Mouse (Mus musculus) kidney, adult 11 months (tissue): Measurements from ENCODE around the gene Mettl23.
"Not testable (repeated sequence)": the region's sequence is repeated elsewhere in the genome, so short reads cannot be mapped to it uniquely, and the experiment has no call there.

Experiments
- DNase-seq: peaks from one replicate; pipeline ENCODE4 v3.0.0; 2022

The Mettl23 gene

DNA sequence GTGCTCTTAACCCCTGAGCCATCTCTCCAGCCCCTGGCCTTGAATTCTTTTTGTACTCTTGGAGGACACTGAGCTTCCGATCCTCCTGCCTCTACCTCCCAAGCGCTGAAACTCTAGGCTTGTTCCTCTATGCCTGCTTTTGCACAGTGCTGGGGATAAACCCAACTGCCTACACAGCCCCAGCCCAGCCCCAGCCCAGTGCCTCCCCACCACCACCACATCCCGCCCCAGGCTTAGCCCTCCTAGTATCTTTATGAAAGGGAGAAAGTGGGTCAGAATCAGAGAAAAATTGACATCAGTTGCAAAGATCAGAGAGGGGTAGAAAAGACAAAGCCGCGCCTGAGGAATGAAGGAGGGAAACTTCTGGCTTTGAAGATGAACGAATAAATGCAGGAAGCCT, 41.0 kb downstream of the Mettl23 start:
- no peak for DNase-seq

GRCm38 (mm10) chr11:116885275-116886151, 42.4 kb downstream of the Mettl23 start:
- DNase-seq = peak; percentile 76

- DNase-seq = no peak
Measured at GRCm38 (mm10) chr11:116887136-116887535, 44.1 kb downstream of the Mettl23 start.

GRCm38 (mm10) chr11:116893532-116894442, 50.7 kb downstream of the Mettl23 start:
- DNase-seq = no peak

GRCm38 (mm10) chr11:116895402-116895801, 52.3 kb downstream of the Mettl23 start:
- no peak for DNase-seq

DNA sequence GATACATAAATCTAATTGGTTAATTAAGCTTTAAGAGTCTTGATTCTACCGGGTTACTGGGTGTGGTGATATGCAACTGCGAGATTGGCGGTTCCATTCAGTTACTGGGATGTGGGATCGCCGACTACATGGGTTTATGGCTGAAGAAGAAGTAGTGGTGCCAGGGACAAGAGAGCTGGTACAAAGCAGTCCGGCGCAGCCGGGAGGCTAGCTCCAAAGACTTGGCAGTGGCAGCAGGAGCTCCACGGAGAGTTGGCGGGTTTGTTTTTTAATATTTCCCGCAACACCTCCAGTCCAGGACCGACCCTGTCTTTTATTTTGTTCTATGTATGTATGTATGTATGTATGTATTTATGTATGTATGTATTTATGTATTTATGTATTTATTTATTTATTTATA, 56.2 kb downstream of the Mettl23 start:
- no peak for DNase-seq

DNA sequence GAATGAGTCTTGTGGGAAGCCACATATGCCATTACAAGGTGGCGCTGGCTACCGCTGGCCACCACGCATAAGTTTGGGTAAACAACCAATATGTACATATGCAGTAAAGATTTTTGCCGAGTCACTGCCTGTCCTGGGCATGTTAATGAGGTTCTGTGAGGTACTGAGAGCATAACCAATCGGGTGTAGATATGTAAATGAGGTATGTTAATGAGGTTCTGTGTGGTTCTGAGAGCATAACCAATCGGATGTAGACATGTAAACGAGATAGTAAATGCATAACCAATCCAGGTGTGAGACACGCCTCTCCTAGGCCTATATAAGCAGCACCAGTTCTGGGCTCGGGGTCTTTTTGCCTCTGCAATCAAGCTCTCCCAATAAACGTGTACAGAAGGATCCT, 59.5 kb downstream of the Mettl23 start:
- DNase-seq = not testable (repeated sequence)
